Mouse (Mus musculus) hindbrain, embryonic 16.5 days (tissue): ENCODE data around the gene Gna11. TPM values are rescaled to one million over a fixed set of nuclear protein-coding genes. Genes with fewer than 3 reads are reported as not detected.

Experiments used
- ATAC-seq: fragments of 200-750 bp; cut with Nextera tagmentation; 2 replicates; pipeline ENCODE4 v1.8.0; 2017; ENCODE audit warnings: moderate TSS enrichment, moderate library complexity
- H3K27ac ChIP-seq: fragments of 300-500 bp; sonication (generic); 2 replicates; pipeline ENCODE4 v1.5.1; 2014; ENCODE audit warnings: low read depth, mild to moderate bottlenecking, control low read depth, low read length, moderate library complexity
- H3K27me3 ChIP-seq: fragments of 300-500 bp; sonication (generic); replicated peaks from 2 replicates; pipeline ENCODE4 v1.6.1; 2014; ENCODE audit warnings: low read length; ENCODE audit not compliant: control insufficient read depth, insufficient read depth
- H3K36me3 ChIP-seq: fragments of 300-500 bp; sonication (generic); 2 replicates; pipeline ENCODE4 v1.6.1; 2014; ENCODE audit warnings: mild to moderate bottlenecking, low read length, moderate library complexity, mixed read lengths; ENCODE audit not compliant: control insufficient read depth, insufficient read depth
- H3K4me1 ChIP-seq: fragments of 300-500 bp; sonication (generic); 2 replicates; pipeline ENCODE4 v1.6.1; 2014; ENCODE audit warnings: low read depth, low read length; ENCODE audit not compliant: control insufficient read depth, insufficient read depth
- H3K4me2 ChIP-seq: fragments of 300-500 bp; sonication (generic); 2 replicates; pipeline ENCODE4 v1.6.1; 2014; ENCODE audit warnings: mild to moderate bottlenecking, low read length, control low read depth, moderate library complexity
- H3K4me3 ChIP-seq: fragments of 300-500 bp; sonication (generic); 2 replicates; pipeline ENCODE4 v1.5.1; 2014; ENCODE audit warnings: mild to moderate bottlenecking, low read length, control low read depth, moderate library complexity
- H3K9ac ChIP-seq: fragments of 300-500 bp; sonication (generic); 2 replicates; pipeline ENCODE4 v1.6.1; 2014; ENCODE audit warnings: low read depth, mild to moderate bottlenecking, control low read depth, low read length, moderate library complexity
- H3K9me3 ChIP-seq: fragments of 300-500 bp; sonication (generic); 2 replicates; pipeline ENCODE4 v1.6.1; 2014; ENCODE audit warnings: mild to moderate bottlenecking, low read length, moderate library complexity; ENCODE audit not compliant: control insufficient read depth
- whole genome bisulfite sequencing: fragments of 180-500 bp; shearing (Covaris S2); extraction: QIAGEN DNeasy Blood & Tissue Kit; methylation state at CpG from one replicate; pipeline ENCODE4 v1.1.7; 2014; 5-methylcytosine and 5-hydroxymethylcytosine counted together
- polyA plus RNA-seq: library from polyadenylated mRNA; unstranded; fragments of >200 nt; fragmentation: Nextera tagmentation; extraction: Ambion mirVana; gene quantifications from 2 replicates; pipeline ENCODE4 v1.2.1, GENCODE M21; 2015

Gene Gna11
- polyA plus RNA-seq, 1 experiment from 2014 or later = 96.0 TPM

DNA sequence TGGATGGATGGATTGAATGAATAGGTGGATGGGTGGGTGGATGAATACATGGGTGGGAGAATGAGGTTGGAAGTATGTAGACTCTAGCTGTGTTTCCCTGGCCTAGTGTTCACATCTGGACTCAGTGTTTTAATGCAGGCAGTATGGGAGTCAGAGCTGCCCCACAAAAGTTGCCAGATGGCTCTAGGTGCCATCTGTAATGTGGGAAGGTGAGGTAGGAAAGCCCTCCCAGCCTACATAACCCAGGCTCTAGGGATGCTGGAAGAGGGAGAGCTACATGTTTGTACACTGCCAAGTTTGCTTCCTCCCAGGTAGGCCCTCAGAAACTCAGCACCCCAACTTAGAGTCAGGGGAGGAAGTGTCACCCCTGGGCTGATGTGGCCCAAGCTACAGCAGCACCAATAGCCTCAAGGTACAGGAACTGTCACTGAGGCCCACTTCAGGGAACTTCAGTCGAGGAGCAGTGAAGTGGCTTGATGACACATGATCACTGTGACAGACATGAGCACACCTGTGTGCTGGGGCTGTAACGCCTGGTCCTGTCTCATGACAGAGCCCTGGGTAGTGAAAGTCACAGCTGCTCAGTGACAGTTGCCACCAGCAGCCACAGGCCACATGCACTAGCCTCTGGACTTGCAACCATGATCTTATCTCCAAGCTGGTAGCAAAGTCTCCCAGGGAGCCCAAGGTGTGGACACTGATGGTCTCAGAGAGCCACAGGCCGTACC is 6.5 kb downstream of the Gna11 start:
- Histone ChIP-seq H3K27me3 (no peaks in the 10 kb centered on the region), H3K36me3 (no peaks in the 10 kb centered on the region), H3K4me2 (no peak overlapping the region), H3K4me3 (no peak overlapping the region), H3K9me3 (no peaks in the 10 kb centered on the region), H3K9ac (no peak overlapping the region), H3K27ac (no peak overlapping the region), H3K4me1 (peaks cover 23% of the 10 kb centered on the region)
- WGBS = 90% methylated on average over 3 of the region's 3 CpGs
- ATAC-seq = no peak

DNA sequence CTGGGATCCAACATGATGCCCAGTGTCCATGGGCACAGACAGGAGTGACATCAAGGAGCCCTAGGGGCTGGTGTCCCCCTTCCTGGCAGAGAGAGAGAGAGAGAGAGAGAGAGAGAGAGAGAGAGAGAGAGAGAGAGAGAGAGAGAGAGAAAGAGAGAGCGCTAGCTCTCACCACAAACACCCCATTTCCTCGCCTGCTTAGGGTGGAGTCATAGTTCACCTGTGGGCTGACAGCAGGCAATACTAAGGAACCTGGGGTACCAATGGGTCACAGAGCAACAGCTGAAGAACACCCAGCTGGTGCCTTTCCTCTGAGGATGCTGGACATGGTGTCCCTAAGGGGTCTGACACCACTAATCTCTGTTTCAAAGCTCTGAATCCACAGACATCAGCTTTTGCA is 7.6 kb downstream of the Gna11 start:
- peaks cover 4% of the 10 kb centered on the region for H3K36me3 ChIP-seq
- no peak overlapping the region for H3K27ac ChIP-seq
- no peak for ATAC-seq
- peaks cover 13% of the 10 kb centered on the region for H3K4me1 ChIP-seq
- no peaks in the 10 kb centered on the region for H3K9me3 ChIP-seq
- no peak overlapping the region for H3K9ac ChIP-seq
- WGBS = 93% methylated on average over 2 of the region's 2 CpGs
- H3K4me2 ChIP-seq = no peak overlapping the region
- H3K4me3 ChIP-seq = no peak overlapping the region
- H3K27me3 ChIP-seq = no peaks in the 10 kb centered on the region

DNA sequence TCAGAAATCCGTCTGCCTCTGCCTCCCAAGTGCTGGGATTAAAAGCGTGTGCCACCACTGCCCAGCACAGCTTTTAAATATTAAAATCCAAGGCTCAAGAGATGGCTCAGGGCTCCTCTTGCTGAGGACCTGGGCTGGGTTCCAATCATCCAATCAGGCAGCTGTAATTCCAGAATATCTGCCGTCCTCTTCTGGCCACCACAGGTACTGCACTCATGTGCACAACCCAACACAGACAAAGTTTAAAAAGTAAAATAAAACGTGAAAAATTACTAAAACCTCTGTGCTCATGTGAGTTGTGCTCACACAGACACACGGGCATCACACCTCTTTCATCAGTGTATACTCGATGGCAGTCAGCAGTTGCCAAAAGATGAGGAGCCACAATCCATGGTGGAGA is 8.3 kb downstream of the Gna11 start:
- Histone ChIP-seq H3K4me3 (no peak overlapping the region), H3K27ac (no peak overlapping the region), H3K36me3 (peaks cover 4% of the 10 kb centered on the region), H3K27me3 (no peaks in the 10 kb centered on the region), H3K4me1 (peaks cover 7% of the 10 kb centered on the region), H3K4me2 (no peak overlapping the region), H3K9ac (no peak overlapping the region), H3K9me3 (no peaks in the 10 kb centered on the region)
- ATAC-seq = no peak
- 81% methylated on average over 6 of the region's 6 CpGs for WGBS

DNA sequence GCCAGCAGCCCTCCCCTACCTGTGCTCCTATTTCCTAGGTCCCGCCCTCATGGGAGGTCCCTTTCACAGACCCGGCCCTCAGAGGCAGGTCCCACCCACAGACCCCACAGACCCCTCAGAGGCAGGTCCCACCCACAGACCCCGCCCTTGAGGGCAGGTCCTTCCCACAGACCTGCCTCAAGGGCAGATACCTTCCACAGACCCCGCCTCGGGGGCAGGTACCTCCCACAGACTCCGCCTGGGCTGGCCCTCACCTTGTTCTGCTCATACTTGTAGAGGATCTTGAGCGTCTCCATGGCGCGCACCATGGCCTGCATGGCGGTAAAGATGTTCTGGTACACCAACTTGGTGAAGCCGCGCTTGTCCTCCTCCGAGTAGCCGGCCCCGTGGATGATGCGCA is 10.2 kb downstream of the Gna11 start:
- ATAC-seq = no peak
- Histone ChIP-seq H3K9ac (no peak overlapping the region), H3K27ac (no peak overlapping the region), H3K4me3 (no peak overlapping the region), H3K27me3 (no peaks in the 10 kb centered on the region), H3K9me3 (no peaks in the 10 kb centered on the region), H3K36me3 (peaks cover 17% of the 10 kb centered on the region), H3K4me1 (no peaks in the 10 kb centered on the region), H3K4me2 (no peak overlapping the region)
- WGBS = 68% methylated on average over 16 of the region's 16 CpGs

DNA sequence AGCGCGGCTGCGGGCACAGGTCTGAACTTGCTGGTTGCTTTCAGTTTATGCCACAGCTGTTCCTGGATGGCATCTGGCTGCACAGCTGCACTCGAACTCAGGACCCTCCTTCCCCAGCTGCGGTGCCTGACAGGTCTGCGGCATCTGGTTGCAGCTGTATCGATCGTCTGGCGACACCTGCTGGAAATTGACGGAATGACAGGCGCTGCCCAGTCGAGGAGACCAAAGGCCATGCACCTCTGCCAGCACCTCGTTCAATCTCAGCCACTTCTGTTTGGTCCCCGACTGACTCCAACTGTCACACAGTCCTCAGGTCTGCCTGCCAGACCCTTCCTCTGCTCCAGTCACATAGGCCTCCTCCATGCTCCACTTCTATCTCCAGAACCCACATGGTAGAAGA is 18.2 kb downstream of the Gna11 start:
- Histone ChIP-seq H3K9ac (no peak overlapping the region), H3K4me3 (no peak overlapping the region), H3K9me3 (no peaks in the 10 kb centered on the region), H3K27ac (no peak overlapping the region), H3K4me2 (no peak overlapping the region), H3K36me3 (peaks cover 20% of the 10 kb centered on the region), H3K27me3 (0 out of 2 replicates have a peak, but pooled peaks cover 2% of the 10 kb centered on the region), H3K4me1 (no peaks in the 10 kb centered on the region)
- 17% methylated on average over 14 of the region's 14 CpGs for WGBS
- 0 out of 2 replicates have a peak, but pooled peaks have one; percentile 35 for ATAC-seq

DNA sequence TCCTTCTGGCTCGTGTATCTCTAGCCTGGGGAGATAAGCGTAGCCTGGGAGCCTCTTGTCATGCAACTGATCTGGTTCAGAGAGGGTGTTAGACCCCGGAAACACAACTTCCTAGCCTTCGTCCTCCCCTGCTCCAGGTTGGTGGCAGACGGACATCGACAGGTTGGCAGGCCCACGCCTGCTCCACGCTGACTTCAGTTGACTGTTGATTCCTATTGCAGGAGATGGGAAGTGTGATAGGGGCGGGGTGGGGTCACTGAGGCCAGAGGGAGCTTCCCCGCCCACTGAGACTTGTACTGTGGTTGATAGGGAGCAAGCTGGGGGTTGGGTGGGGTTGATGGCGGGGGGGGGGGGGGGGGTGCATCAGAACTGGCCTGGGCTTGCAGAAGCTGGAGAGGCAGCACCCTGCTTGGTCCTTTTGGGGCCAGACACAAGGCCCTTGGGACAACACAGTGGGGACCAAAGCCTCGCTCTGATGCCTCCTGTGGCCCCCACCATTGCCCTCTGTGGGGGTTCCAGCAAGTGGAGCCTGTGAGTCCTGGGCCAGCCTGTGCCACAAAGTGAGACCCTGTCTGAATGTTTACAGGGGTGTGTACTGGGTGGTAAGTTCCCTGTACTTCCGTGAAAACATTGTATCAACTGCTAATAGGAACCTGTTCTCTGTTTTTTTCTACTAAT is 19.8 kb downstream of the Gna11 start:
- 60% methylated on average over 12 of the region's 13 CpGs for WGBS
- H3K9me3 ChIP-seq = no peaks in the 10 kb centered on the region
- H3K4me3 ChIP-seq = no peak overlapping the region
- 0 out of 2 replicates have a peak, but pooled peaks cover 2% of the 10 kb centered on the region for H3K27me3 ChIP-seq
- H3K9ac ChIP-seq = no peak overlapping the region
- H3K4me2 ChIP-seq = no peak overlapping the region
- ATAC-seq = no peak
- no peak overlapping the region for H3K27ac ChIP-seq
- peaks cover 10% of the 10 kb centered on the region for H3K36me3 ChIP-seq
- no peaks in the 10 kb centered on the region for H3K4me1 ChIP-seq

DNA sequence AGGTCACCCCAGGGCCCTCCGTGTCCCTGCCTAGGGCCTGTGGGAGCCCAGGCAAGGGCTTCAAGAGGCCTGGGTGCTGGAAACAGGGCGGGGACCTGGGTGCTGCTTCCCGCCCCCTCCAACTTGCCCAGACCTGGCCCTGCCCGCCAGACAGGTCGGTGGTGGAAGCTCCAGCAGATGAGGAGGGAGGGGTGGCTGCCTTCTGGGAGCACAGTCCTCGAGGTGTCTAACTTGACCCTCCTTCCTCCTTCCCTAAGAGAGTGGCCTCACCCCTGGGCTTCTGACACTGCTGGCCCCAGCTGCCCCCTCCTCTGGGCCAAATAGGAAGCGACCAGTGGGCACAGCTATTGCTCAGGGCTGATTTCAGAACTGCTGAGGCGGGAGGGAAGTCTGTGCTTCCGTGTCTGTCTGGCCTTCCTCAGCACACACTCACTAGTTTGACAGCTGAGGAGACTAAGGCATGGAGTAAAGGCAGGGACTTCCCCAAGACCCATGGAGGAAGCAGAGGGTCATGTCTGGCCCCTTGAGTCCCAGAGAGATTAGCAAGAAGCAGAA is 20.9 kb downstream of the Gna11 start, which contains the start of gene Gna15:
TSS of gene Gna15 (minus strand) at position 175 of the 555 bp plus-strand sequence.
- no peak within 1 kb of the TSS for H3K4me2 ChIP-seq

DNA sequence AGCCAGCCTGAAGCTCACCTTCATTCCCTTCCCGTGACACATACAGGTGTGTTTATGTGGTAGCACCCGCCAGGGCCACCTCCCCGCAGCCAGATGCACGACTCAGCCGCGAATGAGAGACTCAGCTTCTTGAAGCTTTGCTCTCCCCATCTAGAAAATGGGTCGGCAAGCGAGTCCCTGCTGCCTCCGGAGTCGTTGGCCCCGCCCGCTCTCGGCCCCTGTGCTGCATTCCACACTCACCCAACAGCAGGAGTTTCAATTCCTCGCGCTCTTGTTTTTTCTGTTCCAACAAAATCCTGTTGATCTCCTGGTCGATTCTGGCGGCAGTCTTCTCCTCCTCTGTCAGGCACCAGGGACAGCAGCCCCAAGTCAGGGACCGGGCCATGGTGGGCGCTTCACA is 21.4 kb downstream of the Gna11 start:
- Histone ChIP-seq H3K36me3 (no peaks in the 10 kb centered on the region), H3K9ac (0 out of 2 replicates have a peak overlapping the region, but pooled peaks have one; percentile 24), H3K27me3 (peaks cover 6% of the 10 kb centered on the region; the same call in 1 of the 2 replicates), H3K4me3 (no peak overlapping the region), H3K27ac (no peak overlapping the region), H3K4me2 (no peak overlapping the region), H3K9me3 (no peaks in the 10 kb centered on the region), H3K4me1 (no peaks in the 10 kb centered on the region)
- ATAC-seq = no peak
- WGBS = 25% methylated on average over 19 of the region's 19 CpGs

More for the DNA sequence above, 20.9 kb downstream of the Gna11 start, which contains the start of gene Gna15:
- H3K36me3 ChIP-seq = no peaks in the 10 kb centered on the region; the same call in 1 of the 2 replicates
- H3K27me3 ChIP-seq = peaks cover 6% of the 10 kb centered on the region; the same call in 1 of the 2 replicates
- no peak within 1 kb of the TSS for H3K4me3 ChIP-seq
- H3K27ac ChIP-seq = no peak within 1 kb of the TSS
- H3K4me1 ChIP-seq = no peaks in the 10 kb centered on the region
- WGBS = 37% methylated on average over 7 of the region's 9 CpGs
- ATAC-seq = no peak
- 0 out of 2 replicates have a peak within 1 kb of the TSS, but pooled peaks have one; percentile 24 for H3K9ac ChIP-seq
- no peaks in the 10 kb centered on the region for H3K9me3 ChIP-seq

DNA sequence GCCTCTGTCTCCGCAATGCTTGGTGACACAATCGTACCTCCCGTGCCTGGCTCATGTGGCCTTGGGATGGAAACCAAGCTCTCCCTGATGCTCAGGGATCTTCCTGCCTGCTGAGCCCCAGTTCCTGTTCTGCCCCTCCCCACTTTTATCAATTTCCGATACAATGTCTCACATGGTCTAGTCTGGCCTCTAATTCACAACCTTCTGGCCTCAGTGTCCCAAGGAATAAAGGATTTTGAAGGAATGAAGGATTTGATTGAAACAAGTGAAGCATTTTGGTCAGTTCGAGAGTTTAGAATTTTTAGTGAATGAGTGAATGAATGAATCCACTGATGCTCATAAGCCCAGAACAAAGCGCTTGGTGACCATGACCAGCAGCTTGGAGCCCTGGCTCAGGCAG is 21.8 kb downstream of the Gna11 start:
- H3K9ac ChIP-seq = no peak overlapping the region
- H3K4me2 ChIP-seq = no peak overlapping the region
- ATAC-seq = no peak
- peaks cover 6% of the 10 kb centered on the region; the same call in 1 of the 2 replicates for H3K27me3 ChIP-seq
- no peak overlapping the region for H3K4me3 ChIP-seq
- H3K36me3 ChIP-seq = no peaks in the 10 kb centered on the region
- H3K9me3 ChIP-seq = no peaks in the 10 kb centered on the region
- H3K27ac ChIP-seq = no peak overlapping the region
- no peaks in the 10 kb centered on the region for H3K4me1 ChIP-seq
- WGBS = 83% methylated on average over 6 of the region's 6 CpGs
